Mouse (Mus musculus) layer of hippocampus, adult 8-10 months (tissue): ENCODE results near the gene 4933434E20Rik. TPM values are rescaled to one million over a fixed set of nuclear protein-coding genes. Genes with fewer than 3 reads are reported as not detected.

Experiments
- DNase-seq, 2 experiments: peaks; one replicate each; pipeline ENCODE4 v3.0.0; 2022; ENCODE audit warnings: low spot score in 2 of 2
- total RNA-seq, 4 experiments: library from RNA; stranded (reverse); gene quantifications; 2 replicates each; pipeline ENCODE4 v1.2.4; 2022

The 4933434E20Rik gene
- total RNA-seq, 4 experiments from 2014 or later = 94.7 to 111 (median 99.1) TPM

DNA sequence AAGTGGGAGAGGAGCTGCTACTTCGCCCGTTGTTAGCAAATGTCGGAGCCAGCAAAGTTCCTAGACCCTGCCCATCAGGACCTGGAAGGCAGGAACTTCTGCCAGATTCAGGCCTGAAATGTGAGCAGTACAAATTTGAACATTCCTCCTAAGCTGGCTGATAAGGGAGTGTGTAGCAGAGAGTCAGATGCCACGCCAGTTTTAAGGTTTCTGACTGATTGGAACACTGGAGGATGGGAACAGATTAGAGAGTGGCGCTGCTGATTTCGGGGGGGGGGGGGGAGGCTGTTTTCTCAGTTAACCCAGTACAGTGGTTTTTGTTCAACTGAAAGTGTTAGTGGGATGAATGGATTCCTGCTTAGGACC, 29.0 kb downstream of the 4933434E20Rik start:
- no peak for DNase-seq

DNA sequence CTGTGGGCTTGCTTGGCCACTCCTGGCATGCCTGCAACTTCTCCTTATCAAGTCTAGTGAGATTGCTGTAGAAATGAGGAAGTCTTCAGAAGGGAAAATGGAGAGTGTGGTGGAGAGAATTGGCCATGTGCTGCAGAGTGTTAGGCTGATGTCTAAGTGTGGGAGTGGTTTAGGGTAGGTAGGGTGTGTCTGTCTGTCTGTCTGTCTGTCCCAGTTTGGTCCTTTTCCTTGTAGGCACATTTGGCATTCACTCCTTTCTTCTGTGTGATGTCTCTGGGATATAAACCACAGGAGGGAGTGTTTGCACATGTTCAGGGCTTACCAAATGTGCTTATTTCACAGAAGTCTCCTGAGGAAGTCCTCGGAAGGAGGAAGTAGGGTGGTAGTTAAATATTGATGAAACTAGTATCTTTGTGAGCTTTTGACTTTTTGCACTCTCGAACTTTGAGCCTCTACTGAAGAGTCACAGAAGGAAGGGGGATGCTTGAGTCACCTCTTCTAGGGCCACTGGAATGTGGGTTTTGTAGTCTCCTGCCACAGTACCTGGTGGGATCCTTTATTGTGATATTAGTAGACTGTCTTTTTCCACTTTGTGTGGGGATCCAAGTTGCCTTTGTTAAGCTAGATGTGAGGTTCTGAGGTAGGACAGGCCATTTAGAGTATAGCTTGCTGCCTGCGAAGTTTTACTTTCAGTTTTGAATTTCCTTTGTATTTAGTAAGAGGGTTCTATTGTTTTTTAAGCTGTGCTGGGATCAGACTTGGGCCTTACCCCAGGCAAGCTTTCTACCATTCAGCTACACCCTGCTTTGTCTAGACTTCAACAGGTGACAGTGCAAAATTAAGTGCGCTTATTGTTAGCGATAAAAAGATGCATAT, 30.2 kb downstream of the 4933434E20Rik start:
- no peak for DNase-seq

DNA sequence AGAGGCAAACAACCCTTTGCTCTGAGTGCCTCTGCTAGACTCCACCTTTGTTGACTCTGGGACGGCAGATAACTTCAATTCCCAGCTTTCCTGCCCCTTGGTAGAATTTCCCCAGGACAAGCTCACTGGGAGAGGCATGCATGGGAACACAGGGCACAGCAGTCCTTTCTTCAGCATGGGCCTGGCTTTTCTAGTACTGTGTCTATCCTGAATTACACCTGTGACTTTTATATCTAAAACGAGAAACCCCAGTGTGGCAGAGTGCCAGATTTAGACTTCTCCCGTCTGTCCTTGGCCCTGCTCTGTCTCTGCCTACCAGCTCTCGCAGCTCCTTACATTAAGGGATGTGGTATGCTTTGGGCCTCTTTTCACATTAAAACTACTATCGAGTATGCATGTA, 31.6 kb downstream of the 4933434E20Rik start:
- DNase-seq = peak in 1 of 2 experiments; percentile 32

DNA sequence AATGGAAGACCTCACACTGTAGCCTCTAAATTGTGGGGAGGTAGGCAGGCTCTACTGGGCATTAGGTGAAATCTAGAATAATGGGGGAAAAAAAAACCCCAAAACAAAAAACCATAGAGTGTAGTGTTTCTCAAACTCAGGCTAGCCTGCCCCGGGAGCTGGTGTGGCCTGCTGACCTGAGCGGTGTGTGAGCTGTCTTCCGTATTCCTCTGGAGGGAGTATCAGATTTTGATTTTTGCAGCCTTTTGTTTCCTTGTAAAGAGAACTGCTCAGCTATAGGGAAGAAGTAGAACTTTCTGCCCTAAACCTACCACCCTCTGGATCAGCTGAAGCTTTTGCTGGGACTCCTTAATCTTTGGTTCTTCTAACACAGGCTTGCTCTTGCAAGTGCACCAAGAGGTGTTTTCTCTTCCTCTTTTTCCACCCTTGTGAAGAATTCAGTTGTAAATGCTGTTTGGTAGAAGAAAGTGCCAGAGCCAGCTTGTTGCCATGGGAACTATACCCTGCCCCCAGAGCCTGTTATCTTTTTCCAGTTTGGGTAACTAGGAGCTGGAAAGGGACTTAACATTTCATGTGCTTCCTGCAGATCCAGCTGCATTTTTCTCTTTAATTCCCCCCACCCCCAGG, 32.4 kb downstream of the 4933434E20Rik start:
- peak; percentile 60 for DNase-seq

DNA sequence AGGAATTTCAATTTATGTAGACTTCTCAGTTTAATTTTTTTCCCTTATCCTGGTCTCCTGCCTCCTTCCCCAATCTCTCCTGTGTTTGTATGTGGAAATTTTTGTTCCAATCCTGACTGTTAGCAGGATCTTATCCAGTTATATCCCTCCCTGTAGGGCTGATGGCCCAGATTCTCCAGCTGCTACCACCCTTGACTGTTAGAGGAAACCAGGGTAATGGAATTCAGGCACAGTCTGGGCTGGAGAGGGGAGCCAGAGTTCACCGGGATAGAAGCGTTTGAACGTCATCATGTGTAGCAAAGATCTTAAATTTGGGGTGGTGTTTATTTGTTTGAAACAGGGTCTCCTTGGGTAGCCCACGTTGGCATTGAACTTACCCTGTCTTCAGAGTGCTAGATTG, 33.4 kb downstream of the 4933434E20Rik start:
- DNase-seq = no peak

DNA sequence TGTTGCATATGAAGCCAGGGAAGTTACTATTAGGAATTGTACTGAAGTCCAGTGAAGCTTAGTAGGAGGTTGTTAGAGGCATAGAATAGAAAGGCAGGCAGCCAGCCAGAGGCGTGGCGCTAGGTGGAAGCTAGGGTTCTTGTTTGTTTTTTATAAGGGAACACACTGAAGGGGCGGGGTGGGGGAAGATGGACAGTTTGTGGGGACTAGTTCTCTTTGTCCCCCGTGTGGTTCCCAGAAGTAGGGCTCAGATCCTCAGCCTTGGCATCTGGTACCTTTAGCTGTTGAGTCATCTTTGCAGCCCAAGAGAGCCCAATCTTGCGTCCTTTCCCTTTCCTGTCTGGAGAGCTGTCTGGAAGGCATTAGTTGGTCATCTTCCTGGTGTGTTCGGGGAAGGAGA, 33.8 kb downstream of the 4933434E20Rik start:
- DNase-seq = no peak

DNA sequence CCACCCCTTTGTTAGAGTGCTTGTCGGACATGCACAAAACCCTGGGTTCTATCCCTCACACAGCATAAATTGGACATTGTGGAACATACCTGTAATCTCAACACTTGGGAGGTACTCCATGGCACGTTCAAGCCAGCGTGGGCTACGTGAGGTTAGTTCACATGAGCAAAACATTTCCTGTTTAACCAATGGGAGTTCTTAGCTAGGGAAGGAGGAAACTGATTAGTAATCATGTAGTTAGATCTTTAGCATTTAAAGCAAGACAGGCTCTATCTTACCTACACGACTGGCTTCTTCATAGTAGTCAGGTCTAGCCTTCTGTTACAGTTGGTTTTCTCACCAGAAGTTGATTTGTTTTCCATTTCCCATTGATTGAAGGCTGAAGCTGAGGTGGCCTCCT, 34.6 kb downstream of the 4933434E20Rik start:
- DNase-seq = no peak

DNA sequence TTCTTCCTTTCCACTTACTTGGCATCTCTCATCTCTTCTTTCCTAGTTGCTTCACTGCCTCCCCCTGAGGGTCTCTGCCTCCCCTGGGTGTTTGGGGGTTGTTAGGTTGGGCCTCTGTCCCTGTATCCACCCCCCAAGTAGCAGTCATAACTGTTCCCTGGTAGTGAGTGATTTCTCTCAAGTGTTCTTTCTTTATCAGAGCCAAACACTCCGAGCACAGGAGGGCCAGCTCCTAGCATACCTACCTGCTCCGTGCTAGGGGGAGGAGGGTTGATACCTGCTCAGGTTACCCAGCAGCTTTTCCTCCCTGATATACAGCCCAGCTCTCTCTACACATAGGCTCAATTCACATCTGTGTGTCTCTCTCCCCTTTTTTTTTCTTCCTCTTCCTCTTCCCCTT, 37.2 kb downstream of the 4933434E20Rik start:
- DNase-seq = no peak

DNA sequence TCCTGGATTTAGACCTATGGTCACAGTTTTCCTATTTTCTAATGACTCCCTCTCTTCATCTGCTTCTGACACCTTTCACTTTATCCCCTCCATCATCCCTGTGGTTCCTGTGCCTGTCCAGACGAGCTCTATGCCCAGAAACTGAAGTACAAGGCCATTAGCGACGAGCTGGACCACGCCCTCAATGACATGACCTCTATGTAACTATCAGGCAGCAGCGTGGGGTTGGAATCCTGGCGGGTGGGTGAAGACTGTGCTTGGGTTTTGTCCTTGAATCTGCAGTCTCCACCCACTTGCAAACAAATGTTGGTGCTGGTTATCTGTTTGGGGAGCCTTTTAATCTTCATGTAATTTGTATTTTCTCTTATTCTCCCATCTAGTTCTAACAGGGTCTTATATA, 39.5 kb downstream of the 4933434E20Rik start:
- no peak for DNase-seq

DNA sequence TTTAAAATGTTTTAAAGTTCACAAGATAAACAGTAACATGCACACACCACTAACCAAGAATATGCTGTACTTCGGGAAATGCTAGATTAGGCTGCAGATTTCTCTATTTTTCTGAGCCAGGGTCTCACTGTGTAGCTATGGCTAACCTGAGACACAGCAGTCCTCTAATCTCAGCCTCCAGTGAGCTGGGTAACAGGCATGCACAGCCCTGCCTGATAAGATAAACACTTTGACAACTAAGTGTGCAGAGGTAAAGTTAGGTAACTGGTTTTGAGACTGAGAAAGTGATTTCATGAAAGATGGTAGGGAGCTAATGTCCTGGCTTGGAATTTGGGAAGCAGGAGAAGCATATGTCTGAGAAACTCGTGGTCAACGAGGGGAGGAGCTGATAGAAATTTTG, 43.0 kb downstream of the 4933434E20Rik start:
- no peak for DNase-seq

DNA sequence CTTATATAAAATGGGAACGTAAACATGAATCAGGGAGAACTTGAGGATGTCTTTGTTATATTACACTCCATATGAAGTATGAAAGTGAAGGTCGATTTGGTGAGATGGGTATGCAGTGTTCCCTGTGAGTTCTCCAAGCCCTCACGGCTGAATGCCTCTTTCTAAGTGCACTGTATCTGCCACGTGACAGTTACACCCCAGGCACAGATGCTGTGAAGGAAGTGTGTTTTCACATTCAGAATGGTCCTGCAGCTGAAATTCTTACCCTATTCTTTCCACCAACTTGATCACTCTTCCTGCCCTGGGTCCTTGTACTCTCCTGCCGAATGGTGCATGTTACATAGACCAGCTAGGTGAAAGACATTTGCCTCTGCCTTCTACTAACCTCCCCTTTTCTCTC, 46.5 kb downstream of the 4933434E20Rik start:
- no peak for DNase-seq

DNA sequence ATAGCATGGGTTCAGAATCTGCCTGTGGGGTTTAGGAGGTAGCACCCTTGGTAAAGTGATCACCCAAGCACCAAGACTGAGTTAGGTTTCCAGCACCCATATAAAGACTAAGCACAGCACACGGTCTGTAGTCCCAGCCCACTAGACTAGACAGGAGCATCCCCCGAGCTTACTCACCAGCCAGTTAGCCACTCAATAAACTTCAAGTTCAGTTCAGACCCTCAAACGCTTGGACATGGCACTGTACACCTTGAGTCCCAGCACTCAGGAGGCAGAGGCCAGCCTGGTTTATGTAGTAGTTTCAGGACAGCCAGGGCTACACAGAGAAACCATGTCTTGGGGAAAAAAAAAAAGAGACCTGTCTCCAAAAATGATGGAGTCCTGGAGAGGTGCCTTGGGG, 49.6 kb downstream of the 4933434E20Rik start:
- DNase-seq = no peak

DNA sequence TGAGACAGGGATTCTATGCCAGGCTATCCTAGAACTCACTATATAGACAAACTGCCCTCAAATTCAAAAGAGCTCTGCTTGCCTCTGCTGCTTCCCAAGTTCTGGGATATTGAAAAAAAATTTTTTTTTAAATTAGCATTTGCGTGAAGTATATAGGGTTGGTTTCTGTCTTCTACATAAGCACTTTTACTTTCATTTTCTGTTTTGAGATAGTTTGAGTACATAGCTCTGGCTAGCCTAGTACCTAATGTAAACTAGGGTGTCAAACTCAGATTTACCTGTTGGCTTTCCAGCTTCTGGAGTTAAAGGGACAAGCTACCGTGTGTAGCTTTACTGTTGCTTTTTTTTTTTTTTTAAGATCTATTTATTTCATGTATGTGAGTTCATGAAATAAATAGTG, 50.2 kb downstream of the 4933434E20Rik start:
- DNase-seq = no peak

DNA sequence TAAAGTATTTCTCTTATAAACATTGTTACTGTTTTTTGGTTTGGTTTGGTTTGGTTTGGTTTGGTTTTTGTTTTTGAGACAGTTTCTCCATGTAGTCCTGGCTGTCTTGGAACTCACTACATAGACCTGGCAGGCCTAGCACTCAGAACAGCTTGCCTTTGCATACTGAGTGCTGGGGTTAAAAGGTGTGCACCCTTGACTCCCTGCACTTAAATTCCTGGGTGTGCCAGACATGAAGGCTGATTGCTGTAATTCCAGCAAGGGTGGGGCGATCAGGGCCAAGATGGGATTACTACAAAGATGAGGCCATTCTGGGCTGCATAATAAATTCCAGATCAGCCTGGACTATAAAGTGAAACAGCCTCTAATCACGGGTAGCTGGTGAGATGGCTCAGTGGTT, 50.8 kb downstream of the 4933434E20Rik start:
- no peak for DNase-seq

DNA sequence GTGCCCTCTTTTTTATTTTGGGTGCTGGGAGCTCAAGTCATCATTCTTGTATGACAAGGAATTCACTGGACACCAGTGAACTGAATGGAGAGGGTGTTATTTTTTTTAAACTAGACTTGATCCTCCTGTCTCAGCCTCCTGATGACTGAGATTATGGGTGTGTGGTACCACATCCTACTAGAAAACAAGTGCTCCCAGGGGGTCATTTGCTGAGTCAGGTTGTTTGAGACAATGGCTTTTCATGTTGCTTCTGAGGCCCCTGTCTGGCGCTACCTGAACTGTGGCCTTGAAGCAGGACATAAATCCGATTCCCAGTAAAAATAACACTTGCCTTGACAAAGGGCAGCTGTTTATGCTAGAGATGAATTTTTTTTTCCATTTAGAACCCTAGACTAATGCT, 51.7 kb downstream of the 4933434E20Rik start:
- no peak for DNase-seq

DNA sequence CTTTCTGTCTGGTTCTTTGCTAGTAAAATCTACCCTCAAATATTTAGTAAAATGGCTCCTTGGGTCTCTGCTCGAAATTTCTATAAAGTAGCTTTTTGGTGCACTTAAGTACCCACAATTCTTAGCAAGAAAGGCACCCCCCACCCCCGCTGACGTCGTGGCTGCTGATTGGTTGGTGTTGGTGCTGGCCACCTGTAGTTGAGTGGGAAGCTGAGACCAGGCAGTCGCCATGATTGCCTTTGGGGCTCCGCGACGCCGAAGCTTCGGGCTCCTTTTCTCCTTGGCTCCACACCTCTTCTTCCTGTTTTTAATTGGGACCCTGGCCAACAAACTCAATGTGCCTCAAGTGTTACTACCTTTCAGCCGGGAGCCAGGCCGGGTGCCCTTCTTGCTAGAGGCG, 52.5 kb downstream of the 4933434E20Rik start, which contains the start of gene Nup210l:
Gene Nup210l, plus strand, starts transcription at position 195 of the 400 bp plus-strand sequence.
- DNase-seq = no peak

DNA sequence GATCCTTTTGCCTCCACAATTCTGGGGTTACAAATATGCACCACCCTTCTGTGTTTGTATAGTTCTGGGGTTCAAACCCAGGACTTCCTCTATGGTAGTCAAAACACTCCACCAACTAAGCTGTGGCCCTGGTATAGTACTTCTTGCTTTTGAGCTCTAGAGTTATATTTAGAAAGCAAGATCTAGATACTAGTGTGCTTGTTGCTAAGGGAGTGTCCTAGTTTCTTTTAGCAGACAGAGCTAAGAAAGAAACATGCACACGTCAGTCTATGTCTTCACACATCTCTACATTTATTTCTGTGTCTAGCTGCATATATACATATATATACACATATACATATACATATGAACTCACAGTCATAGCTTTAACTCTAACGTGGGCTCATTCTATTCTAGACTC, 60.3 kb downstream of the 4933434E20Rik start:
- DNase-seq = no peak

DNA sequence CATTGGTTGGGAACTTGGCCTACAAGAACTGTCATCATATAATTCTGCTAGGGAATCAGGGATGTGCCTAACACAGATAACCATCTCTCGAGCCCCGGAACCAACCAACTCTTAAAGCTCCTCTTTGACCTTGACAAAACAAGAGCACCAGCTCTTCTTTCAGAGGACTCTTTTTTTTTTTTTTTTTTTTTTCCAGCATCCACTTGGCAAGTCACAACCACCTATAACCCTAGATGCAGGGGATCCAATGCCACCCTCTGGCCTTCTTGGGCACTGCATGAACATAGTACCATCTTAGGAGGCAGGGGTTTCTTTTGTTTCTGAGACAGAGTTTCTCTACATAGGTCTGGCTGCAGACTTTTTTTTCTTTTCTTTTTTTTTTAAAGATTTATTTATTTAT, 62.9 kb downstream of the 4933434E20Rik start:
- DNase-seq = no peak

DNA sequence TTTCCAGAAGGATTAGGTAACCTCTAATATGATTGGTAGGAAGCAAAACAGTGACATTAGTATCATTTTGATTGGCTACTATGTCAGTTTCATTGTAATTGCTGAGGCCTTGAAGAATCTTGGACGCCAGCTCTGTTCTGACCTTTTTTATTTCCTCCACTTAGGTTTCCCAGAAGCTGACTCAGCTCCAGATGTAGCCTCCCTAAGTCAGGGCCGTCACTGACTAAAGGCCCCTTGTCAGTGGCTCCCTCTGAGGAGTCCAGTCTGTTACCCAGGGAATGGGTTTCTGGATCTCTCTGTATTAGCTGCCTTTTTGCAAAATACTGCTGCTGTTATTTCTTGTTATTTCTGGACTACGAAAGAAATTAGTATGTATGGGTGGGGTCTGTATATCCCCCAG, 64.1 kb downstream of the 4933434E20Rik start:
- no peak for DNase-seq
